Mouse (Mus musculus) mouse trophoblast stem cell (cell line): ENCODE measurements around the gene Rae1.

Experiments
- in situ Hi-C, 2 experiments: fragments of 300-500 bp; cut with MseI, MboI; formaldehyde crosslinking; loops; 2 replicates in 1 of 2; 3 replicates in 1 of 2; pipeline ENCODE4 v1.15.1; 2025

Gene Rae1

DNA sequence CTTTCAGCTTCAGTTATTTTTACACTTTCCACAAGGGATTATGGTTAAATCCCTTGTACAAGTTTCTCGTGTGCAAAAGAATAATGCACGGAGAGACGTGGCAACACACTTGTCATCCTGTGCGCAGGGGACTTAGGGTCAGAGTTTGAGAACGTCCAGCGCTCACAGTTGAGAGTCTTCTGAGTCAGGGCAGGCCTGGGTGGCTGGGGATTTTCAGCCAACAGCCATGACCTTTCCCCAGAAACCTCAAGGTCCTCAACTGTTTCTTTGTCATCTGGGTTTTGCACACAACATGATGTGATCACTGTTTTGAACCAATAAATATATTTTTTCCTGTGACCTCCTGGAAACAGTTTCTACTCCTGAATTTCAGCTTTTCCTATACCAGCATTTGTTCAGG, 9.8 kb upstream of the Rae1 start:
- in situ Hi-C loops = loop anchor here (5.0 to 10.0 kb wide), 3 partner anchors 33 to 158 kb away; no protein-coding TSS in a partner anchor

DNA sequence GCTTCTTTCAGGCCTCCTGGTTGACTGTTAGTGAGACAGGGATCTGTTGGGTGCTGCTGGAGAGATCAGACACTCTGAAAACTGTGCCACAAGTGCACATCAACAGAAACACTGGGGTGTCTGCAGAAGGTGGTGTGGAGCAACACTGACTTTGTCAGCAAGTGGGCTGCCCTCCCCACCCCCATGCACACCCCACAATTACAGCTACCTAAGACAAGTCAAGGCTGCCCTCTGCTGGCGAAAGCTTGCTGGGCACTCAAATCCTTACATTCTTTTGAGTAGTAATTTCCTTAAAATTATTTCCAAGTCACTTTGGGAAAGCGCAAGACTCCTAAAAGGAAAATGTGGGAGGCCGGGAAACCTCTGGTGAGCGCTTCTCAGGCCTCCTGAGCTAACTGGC, 3.7 kb upstream of the Rae1 start:
- in situ Hi-C loops = loop anchor here (5.0 to 10.0 kb wide), 3 partner anchors 86 to 164 kb away; no protein-coding TSS in a partner anchor

DNA sequence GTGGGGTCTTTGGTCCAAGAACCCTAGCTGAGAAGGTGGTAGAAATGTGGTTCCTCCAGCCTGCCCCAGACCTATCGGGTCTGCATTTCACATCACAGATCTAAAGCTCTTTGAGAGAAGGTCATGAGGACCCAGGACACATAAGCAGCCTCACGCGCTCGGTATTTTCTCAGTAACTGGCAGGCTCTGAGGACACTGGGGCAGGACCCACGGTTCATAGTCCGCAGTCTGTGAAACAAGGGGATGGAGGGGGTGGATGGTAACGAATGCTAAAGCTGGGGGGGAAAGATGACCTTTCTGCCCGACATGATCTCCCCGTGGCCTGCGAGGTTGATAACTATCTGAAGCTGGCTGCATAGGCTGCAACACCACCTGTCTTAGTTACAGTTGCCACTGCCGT, 2.2 kb upstream of the Rae1 start:
- in situ Hi-C loops = loop anchor here (5.0 to 10.0 kb wide), 3 partner anchors 85 to 165 kb away; no protein-coding TSS in a partner anchor

- in situ Hi-C loops = loop anchor here (5.0 to 10.0 kb wide), 3 partner anchors 84 to 166 kb away; no protein-coding TSS in a partner anchor
These were observed 1.4 kb upstream of the Rae1 start for GRCm38 (mm10) chr2:172998478-172998877.

- in situ Hi-C loops = no loop called here
These were observed 352 bp downstream of the Rae1 start for GRCm38 (mm10) chr2:173000285-173000652.

- in situ Hi-C loops = no loop called here
These were observed 1.0 kb downstream of the Rae1 start for GRCm38 (mm10) chr2:173000921-173001320.

GRCm38 (mm10) chr2:173003737-173004136, 3.8 kb downstream of the Rae1 start:
- in situ Hi-C loops = no loop called here

DNA sequence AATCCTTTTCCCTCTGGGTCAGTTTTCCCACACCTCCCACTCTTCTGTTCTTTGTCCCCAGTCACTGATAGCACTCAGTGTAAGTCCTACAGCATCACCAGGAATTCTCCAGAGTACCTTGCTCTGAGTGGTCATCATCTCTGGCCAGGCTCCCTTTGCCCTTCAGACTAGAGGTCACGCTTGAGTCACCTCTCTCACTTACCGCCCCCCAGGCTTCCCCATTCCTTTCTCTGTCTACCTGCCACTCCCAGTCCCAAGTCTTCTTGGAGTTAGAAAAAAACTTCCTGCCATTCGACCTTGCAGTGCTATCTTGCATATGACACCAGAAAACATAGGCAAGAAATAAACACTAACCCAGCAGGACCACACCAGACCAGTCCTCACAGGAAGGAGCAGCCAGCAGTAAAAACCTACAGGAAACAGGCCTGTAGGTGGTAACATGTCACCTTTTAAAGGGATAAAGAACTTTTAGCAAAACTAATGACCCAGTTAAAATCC, 10.4 kb downstream of the Rae1 start:
- in situ Hi-C loops = no loop called here

DNA sequence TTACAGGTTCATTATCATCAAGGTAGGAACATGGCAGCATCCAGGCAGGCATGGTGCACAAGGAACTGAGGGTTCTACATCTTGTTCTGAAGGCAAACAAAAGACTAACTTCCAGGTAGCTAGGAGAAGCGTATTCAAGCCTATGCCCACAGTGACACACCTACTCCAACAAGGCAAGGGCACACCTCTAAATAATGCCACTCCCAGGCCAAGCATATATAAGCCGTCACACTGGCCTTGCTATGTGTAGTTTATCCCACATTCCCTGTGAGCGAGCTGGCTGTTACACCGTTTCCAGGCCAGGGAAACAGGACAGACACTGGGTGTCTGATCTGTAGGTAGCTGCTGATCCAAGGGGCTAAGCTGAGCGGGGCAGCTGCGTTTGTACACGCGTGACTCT, 11.5 kb downstream of the Rae1 start:
- in situ Hi-C loops = no loop called here

DNA sequence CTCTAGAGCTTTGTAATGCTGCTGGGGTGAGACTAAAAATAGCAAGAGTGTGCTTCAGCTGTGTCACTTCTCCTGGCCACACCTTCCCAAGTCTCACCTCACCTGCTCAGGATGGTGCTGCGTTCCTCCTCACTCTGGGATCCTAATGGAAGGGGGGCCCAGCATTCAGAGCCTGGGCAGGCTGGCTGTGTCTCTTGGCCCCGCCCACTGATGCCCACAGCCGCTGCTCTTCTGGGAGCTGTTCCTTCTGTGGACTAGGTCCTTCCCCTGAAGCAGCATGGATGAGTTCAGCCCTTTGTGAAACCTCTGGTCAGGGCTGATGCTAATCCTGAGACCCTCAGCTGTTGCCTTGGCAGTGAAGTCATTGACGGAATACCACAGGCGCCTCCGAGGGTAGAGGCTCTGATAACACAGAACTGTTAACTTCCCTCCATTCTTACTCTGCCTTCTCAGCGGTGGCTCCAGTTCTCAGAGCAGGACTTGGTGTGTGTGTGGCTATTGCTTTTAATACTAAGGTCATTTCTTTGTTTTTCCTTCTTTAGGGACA, 14.9 kb downstream of the Rae1 start:
- in situ Hi-C loops = no loop called here

GRCm38 (mm10) chr2:173017940-173018339, 18.0 kb downstream of the Rae1 start:
- in situ Hi-C loops = no loop called here

DNA sequence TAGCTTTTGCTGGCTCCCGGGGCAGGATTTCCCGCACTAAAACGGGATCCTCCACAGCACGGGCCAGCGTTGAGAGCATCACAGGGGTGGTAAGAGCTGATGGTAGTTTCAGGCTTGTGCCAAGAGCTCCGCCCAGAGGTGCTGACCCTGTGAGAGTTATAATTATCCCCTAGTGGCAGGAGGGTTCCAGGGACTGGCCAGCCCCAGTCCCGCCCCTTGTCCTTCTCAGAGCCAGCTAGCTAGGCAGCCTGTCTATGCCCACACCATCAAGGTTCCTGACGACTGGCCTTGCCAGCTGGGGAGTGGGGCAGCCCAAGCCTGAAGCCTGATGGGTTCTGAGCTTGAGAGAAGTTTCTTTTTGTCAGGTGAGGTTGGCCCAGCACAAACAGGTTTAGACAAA, 18.7 kb downstream of the Rae1 start:
- in situ Hi-C loops = no loop called here

- in situ Hi-C loops = no loop called here
These were observed 19.4 kb downstream of the Rae1 start for GRCm38 (mm10) chr2:173019322-173019721.

DNA sequence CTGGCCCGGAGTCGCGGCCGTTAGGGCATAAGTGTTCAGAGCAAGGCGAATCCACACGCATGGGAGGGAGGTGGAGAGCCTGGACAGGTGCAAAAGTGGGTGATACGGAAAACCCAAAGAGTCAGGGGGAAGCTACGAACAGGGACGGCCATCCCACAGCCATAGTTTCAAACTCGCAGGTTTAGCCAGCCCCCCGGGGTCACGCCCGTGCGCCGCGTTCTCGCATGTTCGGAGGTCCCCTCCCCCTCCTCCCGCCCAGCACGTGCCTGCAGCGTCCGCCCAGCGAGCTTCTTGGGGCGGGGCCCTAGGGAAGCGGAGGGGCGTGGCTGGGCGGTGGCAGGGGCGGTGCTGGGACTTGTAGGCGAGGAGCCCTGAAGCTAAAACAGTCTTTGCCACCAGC, 19.9 kb downstream of the Rae1 start:
- in situ Hi-C loops = no loop called here

DNA sequence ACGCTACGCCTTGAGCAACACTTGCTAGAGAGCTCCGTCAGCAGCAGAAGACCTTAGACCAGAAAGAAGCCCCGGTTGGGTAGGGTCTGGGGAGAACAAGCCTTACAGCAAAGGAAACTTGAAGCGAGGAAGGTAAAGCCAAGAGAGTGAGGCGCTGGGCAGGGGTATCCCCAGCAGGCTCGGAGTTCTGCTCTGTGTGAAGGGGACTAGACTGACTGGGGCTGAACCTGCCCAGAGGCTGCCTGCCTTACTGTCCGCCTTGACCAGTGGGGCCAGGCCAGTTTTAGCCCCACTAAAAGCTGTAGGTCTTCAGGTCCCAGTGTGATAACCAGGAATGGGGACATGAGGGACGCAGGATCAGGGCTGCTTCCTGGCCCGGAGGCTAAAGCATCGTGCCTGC, 20.5 kb downstream of the Rae1 start, which contains the start of gene Rbm38:
Rbm38 (plus strand) TSS at position 69 of the 400 bp plus-strand sequence.
- in situ Hi-C loops = no loop called here

- in situ Hi-C loops = no loop called here
These were observed 21.7 kb downstream of the Rae1 start for GRCm38 (mm10) chr2:173021633-173022055.

GRCm38 (mm10) chr2:173022056-173022681, 22.3 kb downstream of the Rae1 start:
- in situ Hi-C loops = no loop called here

GRCm38 (mm10) chr2:173022813-173023212, 22.9 kb downstream of the Rae1 start:
- in situ Hi-C loops = no loop called here

DNA sequence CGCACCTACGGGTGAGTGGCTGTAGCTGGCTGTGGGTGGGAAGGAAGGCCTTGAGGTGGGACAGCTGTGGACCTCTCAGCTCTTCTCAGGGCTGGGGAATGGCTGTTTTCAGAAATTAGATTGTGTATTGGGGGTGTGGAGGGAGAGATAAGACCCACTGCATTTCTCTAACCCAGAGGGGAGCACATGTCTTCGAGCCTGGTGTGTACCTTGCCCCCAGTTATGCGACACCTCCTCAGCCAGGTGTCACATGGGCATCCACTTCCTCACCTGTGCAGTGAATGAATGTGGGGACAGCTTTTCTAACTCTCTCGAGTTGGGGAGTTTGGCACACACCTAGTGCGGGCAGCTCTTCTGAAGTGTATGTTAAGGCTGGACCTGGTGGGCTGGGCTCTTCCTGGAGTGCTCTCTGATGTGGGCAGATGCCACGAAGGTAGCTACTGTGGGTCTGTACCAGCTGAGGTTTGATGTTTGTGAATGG, 23.5 kb downstream of the Rae1 start:
- in situ Hi-C loops = no loop called here

DNA sequence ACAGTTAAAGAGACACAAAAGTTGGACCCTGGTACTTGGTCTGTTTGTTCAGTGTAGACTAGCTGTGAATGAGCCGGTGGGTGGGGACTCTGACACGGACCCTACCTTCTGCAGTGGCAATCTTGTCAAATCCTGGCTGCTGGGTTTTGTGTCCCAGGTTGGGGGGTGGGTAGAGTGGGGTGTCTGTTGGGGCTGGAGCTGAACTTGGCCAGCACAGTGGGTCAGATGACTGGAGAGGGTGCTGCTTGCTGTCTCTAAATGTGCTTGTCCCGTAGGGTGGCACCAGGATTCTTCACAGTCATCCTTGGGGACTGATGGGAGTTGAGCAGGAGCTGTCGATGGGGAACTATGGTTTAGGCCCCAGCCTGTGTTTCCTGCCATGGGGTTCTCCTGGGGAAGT, 24.0 kb downstream of the Rae1 start:
- in situ Hi-C loops = no loop called here

- in situ Hi-C loops = no loop called here
These were observed 24.5 kb downstream of the Rae1 start for GRCm38 (mm10) chr2:173024392-173024791.

- in situ Hi-C loops = no loop called here
These were observed 25.0 kb downstream of the Rae1 start for GRCm38 (mm10) chr2:173024938-173025337.

DNA sequence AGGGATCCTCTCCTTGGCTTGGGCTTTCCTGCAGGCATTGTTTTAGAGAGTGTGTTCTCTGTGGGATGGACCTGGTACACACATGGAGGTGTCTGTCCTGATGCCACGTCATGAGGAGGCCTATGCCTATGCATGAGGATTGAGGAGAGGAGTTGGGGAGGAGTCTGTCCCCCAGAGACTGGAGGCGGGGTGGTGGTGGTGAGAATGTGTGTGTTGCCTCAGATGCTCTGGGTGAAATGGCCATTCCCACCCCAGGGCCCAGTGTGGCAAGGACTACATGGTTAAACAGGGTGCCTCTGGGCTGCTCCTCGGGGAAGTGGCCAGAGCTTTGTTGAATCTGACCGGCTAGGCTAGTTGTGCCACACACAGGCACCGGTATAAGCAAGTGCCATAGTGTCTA, 26.4 kb downstream of the Rae1 start:
- in situ Hi-C loops = no loop called here
